Mouse (Mus musculus) liver, embryonic 11.5 days (tissue): Measurements from ENCODE around the gene Znrf1. TPM values are rescaled to one million over a fixed set of nuclear protein-coding genes. Genes with fewer than 3 reads are reported as not detected.

Source experiments
- ATAC-seq: fragments of 200-750 bp; cut with Nextera tagmentation; replicated peaks from 2 replicates; pipeline ENCODE4 v1.8.0; 2017; ENCODE audit warnings: moderate number of reproducible peaks, mild to moderate bottlenecking, moderate TSS enrichment, moderate library complexity; ENCODE audit not compliant: low FRiP score
- DNase-seq: peaks from one replicate; pipeline ENCODE4 v3.0.0-alpha.2; 2017; ENCODE audit warnings: low spot score
- H3K27ac ChIP-seq: fragments of 300-500 bp; sonication (generic); 2 replicates; pipeline ENCODE4 v1.5.1; 2014; ENCODE audit warnings: mild to moderate bottlenecking, low read depth, low read length, control low read depth
- H3K27me3 ChIP-seq: fragments of 300-500 bp; sonication (generic); replicated peaks from 2 replicates; pipeline ENCODE4 v1.6.1; 2014; ENCODE audit warnings: low read length, mixed read lengths; ENCODE audit not compliant: control insufficient read depth, insufficient read depth
- H3K36me3 ChIP-seq: fragments of 300-500 bp; sonication (generic); 2 replicates; pipeline ENCODE4 v1.6.1; 2014; ENCODE audit warnings: mild to moderate bottlenecking, low read length, moderate library complexity, mixed read lengths; ENCODE audit not compliant: control insufficient read depth, insufficient read depth
- H3K4me1 ChIP-seq: fragments of 300-500 bp; sonication (generic); replicated peaks from 2 replicates; pipeline ENCODE4 v1.6.1; 2014; ENCODE audit warnings: low read length, mixed read lengths; ENCODE audit not compliant: control insufficient read depth, insufficient read depth
- H3K4me2 ChIP-seq: fragments of 300-500 bp; sonication (generic); 2 replicates; pipeline ENCODE4 v1.6.1; 2014; ENCODE audit warnings: mild to moderate bottlenecking, control low read depth, moderate library complexity
- H3K4me3 ChIP-seq: fragments of 300-500 bp; sonication (generic); 2 replicates; pipeline ENCODE4 v1.5.1; 2014; ENCODE audit warnings: low read depth, low read length, control low read depth
- H3K9ac ChIP-seq: fragments of 300-500 bp; sonication (generic); 2 replicates; pipeline ENCODE4 v1.6.1; 2014; ENCODE audit warnings: low read depth, low read length, control low read depth
- H3K9me3 ChIP-seq: fragments of 300-500 bp; sonication (generic); 2 replicates; pipeline ENCODE4 v1.6.1; 2016; ENCODE audit warnings: low read length, inconsistent platforms, mixed read lengths; ENCODE audit not compliant: control insufficient read depth
- WGBS: fragments of 180-500 bp; shearing (Covaris S2); extraction: QIAGEN DNeasy Blood & Tissue Kit; methylation state at CpG from one replicate; pipeline ENCODE4 v1.1.7; 2014; 5-methylcytosine and 5-hydroxymethylcytosine counted together
- polyA plus RNA-seq: library from polyadenylated mRNA; unstranded; fragments of >200 nt; fragmentation: Nextera tagmentation; extraction: Ambion mirVana; gene quantifications from 2 replicates; pipeline ENCODE4 v1.2.1, GENCODE M21; 2014

The Znrf1 gene
- polyA plus RNA-seq, 1 experiment from 2014 or later = 27.6 TPM

GRCm38 (mm10) chr8:111538194-111538593 lies 2.3 kb downstream of the Znrf1 start:
- Histone ChIP-seq H3K9ac (peak overlapping the region; percentile 87; the same call in 1 of the 2 replicates), H3K4me1 (peaks cover 35% of the 10 kb centered on the region), H3K9me3 (no peaks in the 10 kb centered on the region), H3K27me3 (no peaks in the 10 kb centered on the region), H3K27ac (no peak overlapping the region), H3K36me3 (no peaks in the 10 kb centered on the region), H3K4me3 (peak overlapping the region; percentile 92), H3K4me2 (peak overlapping the region; percentile 97)
- DNase-seq = no peak
- ATAC-seq = no peak
- 22% methylated on average over 2 of the region's 2 CpGs for WGBS

DNA sequence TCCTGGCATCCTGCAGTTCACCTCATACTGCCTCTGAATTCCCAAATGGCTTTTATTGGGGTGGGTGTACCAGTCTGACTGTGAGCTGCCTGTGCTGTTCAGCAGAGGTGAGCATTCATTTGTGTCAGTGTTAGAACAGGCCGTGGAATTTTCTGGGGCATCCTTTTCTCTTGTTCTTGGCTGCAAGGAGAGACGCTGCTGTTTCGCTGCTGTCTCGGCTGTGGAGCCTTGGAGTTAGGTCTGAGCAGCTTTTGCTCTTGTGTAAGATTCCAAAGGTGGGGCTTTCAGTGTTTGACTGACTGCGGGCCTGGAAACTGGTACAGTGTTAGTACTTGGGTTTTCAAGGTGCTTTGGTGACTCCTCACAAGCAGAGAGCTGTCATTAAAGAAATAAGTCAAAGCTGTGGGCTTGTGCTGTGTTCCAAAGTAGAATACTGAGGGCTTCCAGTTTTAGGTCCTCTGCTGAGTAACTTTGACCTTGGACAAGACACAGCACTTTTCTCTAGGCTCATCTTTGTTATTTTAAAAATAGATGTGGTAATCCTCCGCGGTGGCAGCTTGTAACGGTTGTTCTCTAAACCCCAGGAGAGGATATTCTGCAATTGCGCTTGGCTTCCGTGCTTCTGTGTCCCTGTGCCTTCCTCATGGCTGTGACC lies 3.7 kb downstream of the Znrf1 start:
- 53% methylated on average over 10 of the region's 10 CpGs for WGBS
- Histone ChIP-seq H3K27me3 (no peaks in the 10 kb centered on the region), H3K4me2 (peak overlapping the region; percentile 97), H3K27ac (no peak overlapping the region), H3K9ac (peak overlapping the region; percentile 30; the same call in 1 of the 2 replicates), H3K4me3 (peak overlapping the region; percentile 20), H3K4me1 (peaks cover 42% of the 10 kb centered on the region), H3K9me3 (no peaks in the 10 kb centered on the region), H3K36me3 (peaks cover 3% of the 10 kb centered on the region; the same call in 1 of the 2 replicates)
- ATAC-seq (no peak), DNase-seq (no peak)

GRCm38 (mm10) chr8:111543712-111544380 lies 7.9 kb downstream of the Znrf1 start:
- no peaks in the 10 kb centered on the region for H3K9me3 ChIP-seq
- no peak overlapping the region for H3K4me3 ChIP-seq
- 64% methylated on average over 9 of the region's 9 CpGs for WGBS
- DNase-seq = no peak
- no peaks in the 10 kb centered on the region for H3K27me3 ChIP-seq
- peaks cover 31% of the 10 kb centered on the region for H3K4me1 ChIP-seq
- H3K36me3 ChIP-seq = peaks cover 3% of the 10 kb centered on the region; the same call in 1 of the 2 replicates
- H3K27ac ChIP-seq = no peak overlapping the region
- no peak overlapping the region for H3K4me2 ChIP-seq
- peak; percentile 41; the same call in 1 of the 2 replicates for ATAC-seq
- H3K9ac ChIP-seq = no peak overlapping the region

DNA sequence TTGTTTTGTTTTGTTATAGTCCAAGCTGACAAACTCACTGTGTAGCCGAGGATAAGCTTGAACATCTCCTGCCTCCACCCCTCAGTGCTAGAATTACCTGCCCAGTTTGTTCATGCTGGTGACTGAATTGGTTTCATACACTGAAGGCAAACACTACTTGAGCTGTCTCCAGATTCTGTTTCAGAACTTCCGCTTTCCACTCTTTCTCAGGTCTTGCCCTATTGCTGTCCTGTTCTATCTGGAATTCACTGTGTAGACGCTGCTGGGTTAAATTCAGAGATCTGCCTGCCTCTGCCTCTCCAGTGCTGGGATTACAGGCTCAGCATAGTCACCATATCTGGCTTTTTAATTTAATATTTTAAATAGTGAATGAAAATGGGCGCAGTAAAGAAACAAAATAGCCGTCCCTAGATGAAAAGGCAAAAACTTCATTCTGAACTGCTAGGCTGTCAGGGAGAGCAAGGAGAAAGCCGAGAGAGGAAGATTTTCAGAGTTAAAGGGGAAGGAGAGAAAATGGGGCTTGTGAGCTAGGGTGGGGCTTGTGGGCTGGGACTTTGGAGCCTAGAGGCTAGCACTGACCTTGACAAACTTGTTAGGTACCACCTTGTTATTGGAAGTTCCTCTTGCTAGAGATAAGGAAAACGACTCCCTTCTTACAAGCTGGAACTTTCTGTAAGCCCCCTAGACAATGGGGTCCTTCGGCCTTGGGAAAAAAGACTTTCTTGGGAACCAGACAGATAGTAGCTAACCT lies 9.7 kb downstream of the Znrf1 start:
- peaks cover 27% of the 10 kb centered on the region for H3K4me1 ChIP-seq
- no peaks in the 10 kb centered on the region for H3K9me3 ChIP-seq
- H3K4me3 ChIP-seq = no peak overlapping the region

GRCm38 (mm10) chr8:111547144-111547543 lies 11.2 kb downstream of the Znrf1 start:
- Histone ChIP-seq H3K4me3 (no peak overlapping the region), H3K9ac (no peak overlapping the region), H3K27me3 (no peaks in the 10 kb centered on the region), H3K4me1 (peaks cover 22% of the 10 kb centered on the region), H3K9me3 (no peaks in the 10 kb centered on the region), H3K36me3 (peaks cover 3% of the 10 kb centered on the region; the same call in 1 of the 2 replicates), H3K27ac (no peak overlapping the region), H3K4me2 (no peak overlapping the region)
- 94% methylated on average over 3 of the region's 3 CpGs for WGBS
- no peak for ATAC-seq
- DNase-seq = no peak

More for the DNA sequence above, 9.7 kb downstream of the Znrf1 start:
- Histone ChIP-seq H3K27ac (no peak overlapping the region), H3K36me3 (peaks cover 3% of the 10 kb centered on the region; the same call in 1 of the 2 replicates), H3K27me3 (no peaks in the 10 kb centered on the region), H3K4me2 (no peak overlapping the region), H3K9ac (no peak overlapping the region)
- no peak for ATAC-seq
- WGBS = 59% methylated on average over 8 of the region's 8 CpGs
- no peak for DNase-seq

- H3K4me1 ChIP-seq = peaks cover 18% of the 10 kb centered on the region
- H3K4me2 ChIP-seq = no peak overlapping the region
- H3K9me3 ChIP-seq = no peaks in the 10 kb centered on the region
- no peaks in the 10 kb centered on the region for H3K27me3 ChIP-seq
- DNase-seq (no peak), ATAC-seq (no peak)
- no peak overlapping the region for H3K9ac ChIP-seq
- H3K27ac ChIP-seq = no peak overlapping the region
- 90% methylated on average over 6 of the region's 6 CpGs for WGBS
- H3K36me3 ChIP-seq = peaks cover 3% of the 10 kb centered on the region; the same call in 1 of the 2 replicates
- no peak overlapping the region for H3K4me3 ChIP-seq
These were observed 12.3 kb downstream of the Znrf1 start for GRCm38 (mm10) chr8:111548201-111548600.

- Histone ChIP-seq H3K4me3 (no peak overlapping the region), H3K9ac (no peak overlapping the region), H3K27ac (peak overlapping the region; percentile 22; the same call in 1 of the 2 replicates), H3K36me3 (no peaks in the 10 kb centered on the region; the same call in 1 of the 2 replicates), H3K9me3 (no peaks in the 10 kb centered on the region), H3K4me1 (peaks cover 12% of the 10 kb centered on the region), H3K27me3 (no peaks in the 10 kb centered on the region), H3K4me2 (0 out of 2 replicates have a peak overlapping the region, but pooled peaks have one; percentile 4)
- DNase-seq (no peak), ATAC-seq (no peak)
- WGBS = 67% methylated on average over 9 of the region's 9 CpGs
These were observed 14.3 kb downstream of the Znrf1 start for GRCm38 (mm10) chr8:111550002-111550870.
